Mouse (Mus musculus) liver, embryonic 13.5 days (tissue): ENCODE results near the gene Col6a1. TPM values are rescaled to one million over a fixed set of nuclear protein-coding genes. Genes with fewer than 3 reads are reported as not detected.

Source experiments
- ATAC-seq: fragments of 200-750 bp; cut with Nextera tagmentation; 2 replicates; pipeline ENCODE4 v1.8.0; 2017; ENCODE audit warnings: low read depth, mild to moderate bottlenecking, moderate number of reproducible peaks, moderate library complexity
- DNase-seq: peaks from one replicate; pipeline ENCODE4 v3.0.0; 2022
- H3K27ac ChIP-seq: fragments of 300-500 bp; sonication (generic); 2 replicates; pipeline ENCODE4 v1.5.1; 2015; ENCODE audit warnings: moderate library complexity, mild to moderate bottlenecking, inconsistent platforms
- H3K27me3 ChIP-seq: fragments of 300-500 bp; sonication (generic); 2 replicates; pipeline ENCODE4 v1.6.1; 2015; ENCODE audit warnings: mild to moderate bottlenecking, inconsistent platforms
- H3K36me3 ChIP-seq: fragments of 300-500 bp; sonication (generic); 2 replicates; pipeline ENCODE4 v1.6.1; 2015; ENCODE audit warnings: mild to moderate bottlenecking, inconsistent platforms
- H3K4me1 ChIP-seq: fragments of 300-500 bp; sonication (generic); replicated peaks from 2 replicates; pipeline ENCODE4 v1.6.1; 2015; ENCODE audit warnings: inconsistent platforms
- H3K4me2 ChIP-seq: fragments of 300-500 bp; sonication (generic); 2 replicates; pipeline ENCODE4 v1.6.1; 2015; ENCODE audit warnings: inconsistent platforms, mild to moderate bottlenecking, moderate library complexity
- H3K4me3 ChIP-seq: fragments of 300-500 bp; sonication (generic); replicated peaks from 2 replicates; pipeline ENCODE4 v1.5.1; 2015; ENCODE audit warnings: mild to moderate bottlenecking, inconsistent platforms
- H3K9ac ChIP-seq: fragments of 300-500 bp; sonication (generic); 2 replicates; pipeline ENCODE4 v1.6.1; 2015; ENCODE audit warnings: mild to moderate bottlenecking, inconsistent platforms
- H3K9me3 ChIP-seq: fragments of 300-500 bp; sonication (generic); replicated peaks from 2 replicates; pipeline ENCODE4 v1.6.1; 2016; ENCODE audit warnings: inconsistent platforms
- WGBS: fragments of 180-500 bp; shearing (Covaris S2); methylation state at CpG from one replicate; pipeline ENCODE4 v1.1.7; 2015; ENCODE audit not compliant: insufficient replicate concordance; 5-methylcytosine and 5-hydroxymethylcytosine counted together
- polyA plus RNA-seq: library from polyadenylated mRNA; unstranded; fragments of >200 nt; fragmentation: Nextera tagmentation; extraction: Ambion mirVana; gene quantifications from 2 replicates; pipeline ENCODE4 v1.2.1, GENCODE M21; 2015

The Col6a1 gene
- polyA plus RNA-seq, 1 experiment from 2014 or later, result 9.2 TPM

GRCm38 (mm10) chr10:76701446-76701845, 24.5 kb downstream of the Col6a1 start:
- Histone ChIP-seq H3K4me3 (no peak overlapping the region), H3K4me1 (no peaks in the 10 kb centered on the region), H3K9ac (no peak overlapping the region), H3K36me3 (no peaks in the 10 kb centered on the region), H3K27ac (no peak overlapping the region), H3K4me2 (no peak overlapping the region), H3K27me3 (no peaks in the 10 kb centered on the region), H3K9me3 (no peaks in the 10 kb centered on the region)
- DNase-seq (no peak), ATAC-seq (no peak)
- 57% methylated on average over 2 of the region's 2 CpGs for WGBS

- ATAC-seq (no peak), DNase-seq (no peak)
- no peak overlapping the region for H3K4me2 ChIP-seq
- H3K9ac ChIP-seq, result no peak overlapping the region
- H3K27ac ChIP-seq, result no peak overlapping the region
- H3K4me1 ChIP-seq, result no peaks in the 10 kb centered on the region
- 60% methylated on average over 7 of the region's 7 CpGs for WGBS
- H3K27me3 ChIP-seq, result no peaks in the 10 kb centered on the region
- no peaks in the 10 kb centered on the region for H3K36me3 ChIP-seq
- no peaks in the 10 kb centered on the region for H3K9me3 ChIP-seq
- no peak overlapping the region for H3K4me3 ChIP-seq
Measured at GRCm38 (mm10) chr10:76699816-76700215, 26.2 kb downstream of the Col6a1 start.

GRCm38 (mm10) chr10:76695283-76695885, 30.6 kb downstream of the Col6a1 start:
- H3K4me1 ChIP-seq, result no peaks in the 10 kb centered on the region
- no peaks in the 10 kb centered on the region for H3K36me3 ChIP-seq
- no peak for ATAC-seq
- 54% methylated on average over 10 of the region's 10 CpGs for WGBS
- no peak overlapping the region for H3K27ac ChIP-seq
- DNase-seq, result no peak
- H3K4me3 ChIP-seq, result no peak overlapping the region
- no peak overlapping the region for H3K4me2 ChIP-seq
- no peaks in the 10 kb centered on the region for H3K27me3 ChIP-seq
- H3K9me3 ChIP-seq, result no peaks in the 10 kb centered on the region
- H3K9ac ChIP-seq, result no peak overlapping the region

GRCm38 (mm10) chr10:76694765-76695164, 31.2 kb downstream of the Col6a1 start:
- no peak overlapping the region for H3K4me3 ChIP-seq
- H3K27ac ChIP-seq, result no peak overlapping the region
- no peak for ATAC-seq
- 42% methylated on average over 7 of the region's 7 CpGs for WGBS
- H3K9me3 ChIP-seq, result no peaks in the 10 kb centered on the region
- no peak for DNase-seq
- no peak overlapping the region for H3K9ac ChIP-seq
- no peak overlapping the region for H3K4me2 ChIP-seq
- H3K36me3 ChIP-seq, result no peaks in the 10 kb centered on the region
- no peaks in the 10 kb centered on the region for H3K27me3 ChIP-seq
- no peaks in the 10 kb centered on the region for H3K4me1 ChIP-seq

- DNase-seq (no peak), ATAC-seq (no peak)
- WGBS, result 41% methylated on average over 2 of the region's 2 CpGs
- Histone ChIP-seq H3K36me3 (no peaks in the 10 kb centered on the region), H3K27me3 (no peaks in the 10 kb centered on the region), H3K9me3 (no peaks in the 10 kb centered on the region), H3K4me3 (no peak overlapping the region), H3K4me2 (no peak overlapping the region), H3K4me1 (no peaks in the 10 kb centered on the region), H3K27ac (no peak overlapping the region), H3K9ac (no peak overlapping the region)
Measured at GRCm38 (mm10) chr10:76693446-76693845, 32.5 kb downstream of the Col6a1 start.

- 76% methylated on average over 10 of the region's 10 CpGs for WGBS
- H3K27ac ChIP-seq, result no peak overlapping the region
- no peak for ATAC-seq
Measured at GRCm38 (mm10) chr10:76685451-76686017, 40.4 kb downstream of the Col6a1 start.

GRCm38 (mm10) chr10:76683977-76684376, 42.0 kb downstream of the Col6a1 start:
- 77% methylated on average over 12 of the region's 12 CpGs for WGBS
- no peak overlapping the region for H3K27ac ChIP-seq

More at GRCm38 (mm10) chr10:76685451-76686017, 40.4 kb downstream of the Col6a1 start:
- no peak for DNase-seq
- H3K9me3 ChIP-seq, result no peaks in the 10 kb centered on the region
- no peak overlapping the region for H3K4me3 ChIP-seq
- no peak overlapping the region for H3K4me2 ChIP-seq
- H3K9ac ChIP-seq, result no peak overlapping the region
- H3K36me3 ChIP-seq, result no peaks in the 10 kb centered on the region
- no peaks in the 10 kb centered on the region for H3K4me1 ChIP-seq
- H3K27me3 ChIP-seq, result no peaks in the 10 kb centered on the region

GRCm38 (mm10) chr10:76683461-76683860, 42.5 kb downstream of the Col6a1 start:
- DNase-seq (no peak), ATAC-seq (no peak)
- Histone ChIP-seq H3K9ac (no peak overlapping the region), H3K27me3 (no peaks in the 10 kb centered on the region), H3K27ac (no peak overlapping the region), H3K4me2 (no peak overlapping the region), H3K4me3 (no peak overlapping the region), H3K9me3 (no peaks in the 10 kb centered on the region), H3K4me1 (no peaks in the 10 kb centered on the region), H3K36me3 (no peaks in the 10 kb centered on the region)
- WGBS, result 59% methylated on average over 7 of the region's 7 CpGs

More at GRCm38 (mm10) chr10:76683977-76684376, 42.0 kb downstream of the Col6a1 start:
- Histone ChIP-seq H3K4me1 (no peaks in the 10 kb centered on the region), H3K4me2 (no peak overlapping the region), H3K27me3 (no peaks in the 10 kb centered on the region), H3K9ac (no peak overlapping the region), H3K4me3 (no peak overlapping the region), H3K36me3 (no peaks in the 10 kb centered on the region), H3K9me3 (no peaks in the 10 kb centered on the region)
- no peak for ATAC-seq
- DNase-seq, result no peak

- Histone ChIP-seq H3K27me3 (no peaks in the 10 kb centered on the region), H3K36me3 (no peaks in the 10 kb centered on the region), H3K27ac (no peak overlapping the region), H3K4me3 (no peak overlapping the region), H3K9ac (no peak overlapping the region), H3K4me2 (no peak overlapping the region), H3K9me3 (no peaks in the 10 kb centered on the region), H3K4me1 (no peaks in the 10 kb centered on the region)
- ATAC-seq (no peak), DNase-seq (no peak)
- 69% methylated on average over 3 of the region's 3 CpGs for WGBS
Measured at GRCm38 (mm10) chr10:76681882-76682281, 44.1 kb downstream of the Col6a1 start.

- WGBS, result 51% methylated on average over 6 of the region's 6 CpGs
- Histone ChIP-seq H3K9ac (no peak overlapping the region), H3K4me3 (no peak overlapping the region), H3K9me3 (no peaks in the 10 kb centered on the region), H3K4me2 (no peak overlapping the region), H3K4me1 (no peaks in the 10 kb centered on the region), H3K36me3 (no peaks in the 10 kb centered on the region), H3K27ac (no peak overlapping the region; the same call in 1 of the 2 replicates), H3K27me3 (no peaks in the 10 kb centered on the region)
- ATAC-seq (no peak), DNase-seq (no peak)
Measured at GRCm38 (mm10) chr10:76680758-76681650, 45.0 kb downstream of the Col6a1 start.

- no peaks in the 10 kb centered on the region for H3K36me3 ChIP-seq
- H3K4me2 ChIP-seq, result no peak overlapping the region
- 56% methylated on average over 7 of the region's 7 CpGs for whole genome bisulfite sequencing
- H3K4me1 ChIP-seq, result no peaks in the 10 kb centered on the region
- no peaks in the 10 kb centered on the region for H3K27me3 ChIP-seq
- H3K4me3 ChIP-seq, result no peak overlapping the region
- ATAC-seq (no peak), DNase-seq (no peak)
- no peak overlapping the region for H3K27ac ChIP-seq
- no peaks in the 10 kb centered on the region for H3K9me3 ChIP-seq
- H3K9ac ChIP-seq, result no peak overlapping the region
Measured at GRCm38 (mm10) chr10:76678122-76678521, 47.8 kb downstream of the Col6a1 start.
